Mouse (Mus musculus) cerebellum, adult 2 months (tissue): Measurements from ENCODE around the gene Eefsec. TPM values are rescaled to one million over a fixed set of nuclear protein-coding genes. Genes with fewer than 3 reads are reported as not detected.

Experiments
- DNase-seq, 2 experiments: peaks; one replicate each; pipeline ENCODE4 v3.0.0; 2021
- H3K27ac ChIP-seq: fragments of 200-500 bp; 2 replicates; pipeline ENCODE4 v1.5.1; 2012; ENCODE audit warnings: low read length, control low read depth, inconsistent platforms; ENCODE audit not compliant: insufficient read depth
- H3K27me3 ChIP-seq: fragments of 200-500 bp; 2 replicates; pipeline ENCODE4 v1.6.1; 2012; ENCODE audit warnings: inconsistent platforms, mild to moderate bottlenecking, low read length, moderate library complexity; ENCODE audit not compliant: control insufficient read depth, insufficient read depth
- H3K4me1 ChIP-seq: fragments of 200-500 bp; 2 replicates; pipeline ENCODE4 v1.6.1; 2011; ENCODE audit warnings: low read length; ENCODE audit not compliant: control insufficient read depth, insufficient read depth
- H3K4me3 ChIP-seq: fragments of 200-500 bp; replicated peaks from 2 replicates; pipeline ENCODE3; 2011; ENCODE audit warnings: mild to moderate bottlenecking, low read depth, low read length, control low read depth; ENCODE audit not compliant: insufficient read depth
- CTCF ChIP-seq: fragments of 200-500 bp; IDR thresholded peaks from 2 replicates; pipeline ENCODE4 v1.5.1; 2011; ENCODE audit warnings: low read depth, mild to moderate bottlenecking, control low read depth, low read length, moderate library complexity, borderline replicate concordance; ENCODE audit not compliant: insufficient read depth
- POLR2A ChIP-seq: fragments of 200-500 bp; IDR thresholded peaks from 2 replicates; pipeline ENCODE4 v1.6.1; 2011; ENCODE audit warnings: low read length, control low read depth, borderline replicate concordance; ENCODE audit not compliant: insufficient read depth
- WGBS: fragments of 180-500 bp; shearing (Covaris S2); methylation state at CpG from one replicate; pipeline ENCODE4 v1.1.7; 2018; 5-methylcytosine and 5-hydroxymethylcytosine counted together
- polyA plus RNA-seq: library from polyadenylated mRNA; depleted of rRNA; stranded (reverse); fragments of >200 nt; gene quantifications from 2 replicates; pipeline ENCODE4 v1.2.3, GENCODE M21; 2012

The Eefsec gene
- polyA plus RNA-seq, 1 experiment = 17.0 TPM

DNA sequence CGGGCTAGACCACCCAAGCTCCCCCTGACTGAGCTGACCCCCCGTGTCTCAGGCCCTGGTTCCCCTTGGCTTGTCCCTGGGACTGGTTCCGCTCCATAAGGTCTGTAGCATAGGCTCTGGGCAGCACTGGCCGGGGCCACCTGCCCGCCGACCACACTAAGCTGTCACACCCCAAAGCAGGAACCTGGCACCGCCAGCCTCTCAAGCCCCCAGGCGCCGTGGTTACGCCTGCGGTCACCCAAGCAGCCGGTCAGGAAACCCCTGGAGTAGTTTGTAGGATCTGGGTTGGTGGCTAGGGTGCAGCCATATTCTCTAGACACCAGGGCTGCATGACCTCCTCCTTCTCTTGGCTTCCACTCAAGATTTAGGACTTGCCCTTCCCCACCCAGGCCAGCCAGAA, 217.1 kb downstream of the Eefsec start:
- H3K27me3 ChIP-seq = no peaks in the 10 kb centered on the region
- H3K4me3 ChIP-seq = no peak overlapping the region
- no peak for DNase-seq
- H3K27ac ChIP-seq = no peak overlapping the region
- 77% methylated on average over 12 of the region's 12 CpGs for WGBS
- no peak for TF ChIP-seq POLR2A
- no peak for TF ChIP-seq CTCF
- no peaks in the 10 kb centered on the region for H3K4me1 ChIP-seq

DNA sequence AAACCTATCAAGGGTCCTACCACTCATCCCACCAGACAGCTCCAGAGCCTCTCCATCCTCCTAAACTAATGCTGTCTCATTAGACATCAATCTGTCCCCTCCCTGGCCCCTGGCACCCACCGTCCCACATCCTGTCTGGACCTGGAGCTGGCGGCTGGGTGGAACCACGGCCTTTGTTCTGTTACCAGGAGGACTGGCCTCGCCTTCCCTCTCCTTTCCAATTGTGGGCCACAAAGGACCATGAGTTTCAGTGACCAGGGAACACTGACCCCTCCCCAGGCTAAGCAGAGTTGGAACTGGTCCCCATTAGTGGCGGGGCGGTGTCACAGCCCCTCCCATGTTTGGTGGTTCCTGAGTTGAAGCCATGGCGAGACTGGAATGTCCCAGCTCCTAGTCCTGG, 218.8 kb downstream of the Eefsec start:
- WGBS = 73% methylated on average over 7 of the region's 7 CpGs
- H3K4me1 ChIP-seq = no peaks in the 10 kb centered on the region
- no peak for DNase-seq
- TF ChIP-seq POLR2A = no peak
- TF ChIP-seq CTCF = no peak
- H3K4me3 ChIP-seq = no peak overlapping the region
- H3K27me3 ChIP-seq = no peaks in the 10 kb centered on the region
- H3K27ac ChIP-seq = no peak overlapping the region

DNA sequence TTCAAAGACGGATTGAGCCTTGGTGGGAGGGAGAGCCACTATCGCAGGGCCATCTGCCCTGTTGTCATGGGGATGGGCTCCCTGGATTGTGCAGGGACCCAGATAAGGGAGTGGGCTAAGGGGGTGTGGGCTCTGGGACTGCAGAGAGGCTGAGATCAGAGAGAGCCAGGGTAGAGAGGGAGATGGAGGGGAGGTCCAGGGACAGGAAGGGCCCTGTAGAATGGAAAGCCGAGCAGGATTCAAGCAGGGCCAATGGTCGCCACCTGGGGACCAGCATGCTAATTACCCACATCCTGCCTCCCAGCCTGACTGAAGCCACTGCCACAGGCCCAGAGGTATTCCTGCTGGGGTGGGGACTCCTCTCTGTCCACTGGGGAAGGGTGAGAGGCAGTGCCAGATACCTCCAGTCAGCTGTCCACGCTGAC, 219.8 kb downstream of the Eefsec start:
- H3K4me3 ChIP-seq = no peak overlapping the region
- no peaks in the 10 kb centered on the region for H3K4me1 ChIP-seq
- DNase-seq = no peak
- H3K27me3 ChIP-seq = no peaks in the 10 kb centered on the region
- no peak for TF ChIP-seq CTCF
- TF ChIP-seq POLR2A = no peak
- WGBS = 38% methylated on average over 5 of the region's 5 CpGs
- H3K27ac ChIP-seq = no peak overlapping the region

DNA sequence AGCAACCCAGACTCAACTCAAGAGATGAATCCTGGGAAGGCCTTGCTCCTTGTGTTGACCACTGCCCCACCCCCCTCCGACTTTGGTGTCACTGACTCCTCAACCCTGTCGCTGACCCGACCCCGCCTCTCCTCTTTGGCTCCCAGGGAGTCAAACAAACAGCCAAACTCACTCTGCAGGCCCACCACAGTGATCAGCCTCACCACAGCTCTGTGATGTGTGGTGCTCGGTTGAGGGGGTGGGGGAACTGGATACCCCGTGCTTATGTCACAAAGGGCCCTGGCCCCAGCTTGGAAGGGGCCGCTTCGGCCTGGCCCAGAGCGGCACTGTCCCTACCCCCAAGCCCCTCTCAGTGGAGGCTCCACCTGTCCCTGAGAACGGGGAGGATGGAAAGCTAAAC, 224.4 kb downstream of the Eefsec start, which contains the start of gene Dnajb8:
TSS of gene Dnajb8 (plus strand) at position 301 of the 400 bp plus-strand sequence.
- 58% methylated on average over 10 of the region's 10 CpGs for WGBS
- no peak within 1 kb of the TSS for H3K27ac ChIP-seq
- no peak for DNase-seq
- no peak within 1 kb of the TSS for H3K4me3 ChIP-seq
- no peaks in the 10 kb centered on the region for H3K27me3 ChIP-seq
- TF ChIP-seq POLR2A (no peak), CTCF (no peak)
- H3K4me1 ChIP-seq = no peaks in the 10 kb centered on the region

DNA sequence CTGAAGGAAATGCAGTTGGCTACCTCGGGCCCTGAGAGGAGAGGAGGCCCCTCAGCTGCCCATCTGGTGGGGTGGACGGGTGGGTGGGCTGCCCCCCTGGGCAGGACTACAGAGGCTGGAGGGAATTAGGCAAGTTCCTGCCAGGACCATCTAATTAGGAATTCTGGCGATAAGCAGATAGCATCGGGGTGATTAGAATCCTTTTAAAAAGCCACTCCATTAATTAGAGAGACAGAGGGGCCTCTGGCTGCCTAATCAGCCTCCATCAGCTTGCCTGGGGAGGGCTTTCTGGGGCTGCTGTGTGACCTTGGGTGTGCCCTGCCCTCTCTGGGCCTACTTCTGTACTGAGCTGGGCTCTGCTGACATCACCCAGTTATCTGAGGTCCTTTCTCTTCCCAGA, 227.2 kb downstream of the Eefsec start:
- Histone ChIP-seq H3K27ac (no peak overlapping the region), H3K4me1 (0 out of 2 replicates have a peak, but pooled peaks cover 2% of the 10 kb centered on the region), H3K4me3 (no peak overlapping the region), H3K27me3 (no peaks in the 10 kb centered on the region)
- DNase-seq = no peak
- no peak for TF ChIP-seq CTCF
- TF ChIP-seq POLR2A = no peak
- 34% methylated on average over 4 of the region's 4 CpGs for WGBS

DNA sequence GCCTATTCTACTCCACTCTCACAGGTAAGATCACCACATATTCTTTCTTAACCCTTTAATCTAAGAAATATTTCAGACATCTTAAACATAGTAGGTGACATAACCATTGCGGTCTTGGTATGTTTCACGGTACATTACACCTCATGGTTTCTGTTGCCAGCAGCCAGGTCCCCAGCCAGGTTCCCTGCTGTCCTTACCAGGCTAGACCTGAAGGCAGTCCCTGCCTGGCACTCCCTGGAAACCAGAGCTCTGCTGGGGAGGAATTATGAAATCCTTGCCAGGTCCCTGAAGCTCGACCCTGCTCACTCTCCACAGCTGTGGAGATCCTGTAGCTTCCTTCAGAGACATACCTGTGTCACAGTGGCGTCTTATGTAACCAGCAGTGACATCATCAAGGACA, 230.1 kb downstream of the Eefsec start:
- no peak overlapping the region for H3K27ac ChIP-seq
- no peak overlapping the region for H3K4me3 ChIP-seq
- no peak for DNase-seq
- H3K4me1 ChIP-seq = 0 out of 2 replicates have a peak, but pooled peaks cover 2% of the 10 kb centered on the region
- no peak for TF ChIP-seq CTCF
- TF ChIP-seq POLR2A = no peak
- H3K27me3 ChIP-seq = no peaks in the 10 kb centered on the region
- WGBS = 36% methylated on average over 4 of the region's 4 CpGs

DNA sequence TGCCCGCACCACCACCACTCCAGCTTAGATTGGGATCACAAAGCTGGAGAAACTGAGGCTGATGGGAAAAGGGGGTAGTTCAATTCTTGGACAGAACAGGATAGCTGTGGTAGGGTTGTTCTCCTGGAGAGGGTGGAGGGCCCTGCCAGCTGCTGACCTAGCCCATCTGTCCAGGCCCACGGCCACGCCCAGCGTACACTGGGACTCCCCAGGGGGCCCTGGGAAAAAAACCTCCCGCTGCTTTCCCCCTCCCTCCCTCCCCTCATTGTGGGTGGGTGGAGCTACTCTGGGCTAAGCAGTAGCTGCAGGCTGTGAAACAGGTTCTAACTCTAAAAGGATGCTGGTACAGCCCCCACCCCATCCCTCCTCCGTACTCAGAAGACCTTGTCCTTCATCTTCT, 230.5 kb downstream of the Eefsec start:
- H3K27me3 ChIP-seq = no peaks in the 10 kb centered on the region
- WGBS = 50% methylated on average over 6 of the region's 6 CpGs
- DNase-seq = no peak
- H3K4me3 ChIP-seq = no peak overlapping the region
- H3K27ac ChIP-seq = no peak overlapping the region
- H3K4me1 ChIP-seq = 0 out of 2 replicates have a peak, but pooled peaks cover 2% of the 10 kb centered on the region
- TF ChIP-seq CTCF = no peak
- no peak for TF ChIP-seq POLR2A

DNA sequence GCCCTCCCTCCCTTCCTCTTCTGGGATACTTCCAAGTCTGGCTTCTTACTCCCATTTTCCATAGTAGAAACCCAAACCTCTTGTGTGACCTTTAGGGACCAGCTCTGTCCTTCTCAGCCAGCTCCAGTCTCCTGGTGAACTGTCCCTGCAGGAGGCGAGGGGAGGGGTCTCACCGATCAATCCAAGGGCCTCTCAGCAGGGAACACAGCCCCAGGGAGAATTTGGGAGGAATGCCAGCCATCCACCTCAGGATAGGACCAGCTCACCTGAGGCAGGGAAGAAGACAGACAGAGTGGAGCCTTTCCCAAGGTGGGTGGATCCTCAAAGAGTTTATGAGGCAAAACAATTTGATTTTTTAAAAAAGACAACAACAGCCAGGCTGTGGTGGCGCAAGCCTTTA, 236.2 kb downstream of the Eefsec start:
- DNase-seq = no peak
- H3K27me3 ChIP-seq = no peaks in the 10 kb centered on the region
- no peak overlapping the region for H3K4me3 ChIP-seq
- H3K27ac ChIP-seq = no peak overlapping the region
- no peaks in the 10 kb centered on the region for H3K4me1 ChIP-seq
- no peak for TF ChIP-seq CTCF
- no peak for TF ChIP-seq POLR2A
- WGBS = 54% methylated on average over 3 of the region's 3 CpGs

DNA sequence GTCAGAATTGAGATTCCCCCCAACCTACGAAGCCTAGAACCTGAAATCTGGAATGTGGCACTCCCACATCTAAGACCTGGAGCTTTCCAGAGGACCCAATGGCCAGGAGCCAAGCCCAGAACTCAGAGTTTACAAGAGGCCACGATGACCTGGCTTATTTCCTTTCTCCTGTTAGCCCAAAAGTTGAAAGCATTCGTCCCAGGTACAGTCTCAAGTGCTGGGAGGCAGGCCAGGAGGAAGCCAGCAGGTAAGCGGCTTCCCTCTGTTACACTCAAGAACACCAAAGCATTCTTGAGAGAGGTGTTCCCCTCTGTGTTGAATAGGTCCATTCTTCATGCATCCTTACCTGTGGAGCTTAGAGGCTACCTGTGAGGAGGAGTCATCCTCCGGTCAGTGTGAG, 236.9 kb downstream of the Eefsec start:
- 82% methylated on average over 5 of the region's 5 CpGs for WGBS
- Histone ChIP-seq H3K4me3 (no peak overlapping the region), H3K4me1 (no peaks in the 10 kb centered on the region), H3K27me3 (no peaks in the 10 kb centered on the region), H3K27ac (no peak overlapping the region)
- TF ChIP-seq CTCF = no peak
- DNase-seq = no peak
